Mouse (Mus musculus) embryonic fibroblast, embryonic 13.5 days (primary cell): ENCODE data around the gene Rbm18.

Experiments used
- CTCF ChIP-seq: IDR thresholded peaks from 2 replicates; pipeline ENCODE4 v1.5.1; 2011; ENCODE audit warnings: mild to moderate bottlenecking, control low read depth, low read length, moderate library complexity, borderline replicate concordance; ENCODE audit not compliant: insufficient read depth
- POLR2A ChIP-seq: IDR thresholded peaks from 2 replicates; pipeline ENCODE4 v1.6.1; 2011; ENCODE audit warnings: low read depth, mild to moderate bottlenecking, control low read depth, low read length, moderate library complexity

GRCm38 (mm10) chr2:36179487-36179886, 42.9 kb upstream of the Rbm18 start:
- TF ChIP-seq CTCF, result no peak
- no peak for TF ChIP-seq POLR2A
